29 mouse cellular contexts compared by ENCODE assay signal in the genomic region with DNA sequence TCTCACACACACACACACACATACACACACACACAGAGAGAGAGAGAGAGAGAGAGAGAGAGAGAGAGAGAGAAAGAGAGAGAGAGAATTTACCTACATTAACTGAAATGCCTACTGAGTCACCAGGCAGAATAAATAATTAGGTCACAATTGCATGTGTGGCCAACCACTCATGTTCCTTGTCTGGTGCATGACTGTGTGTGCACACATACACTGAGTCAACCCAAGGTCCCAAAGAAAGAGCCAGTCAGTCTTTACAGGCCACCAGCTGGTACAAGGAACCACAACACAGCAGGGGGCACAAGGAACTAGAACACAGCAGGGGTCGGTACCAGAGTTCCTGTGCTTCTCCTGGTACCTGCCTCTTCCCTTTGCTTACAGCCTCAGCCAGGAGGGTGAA. TPM values are rescaled to one million over a fixed set of nuclear protein-coding genes. Genes with fewer than 3 reads are reported as not detected.
DNase-seq lines count a peak whose midpoint lies in the region; ATAC-seq and TF ChIP-seq lines count a peak whose summit lies in the region.
"Had no signal": no experiment of that assay in that cellular context is flagged by ENCODE, and none has a peak within 500 bp of the region (broad histone marks: within the 10 kb centered on the region; RNA-seq: fewer than 3 reads in every experiment).

No protein-coding gene starts in this region.

- H3K27me3 ChIP-seq in lung, postnatal 0 days (replicated peaks; ENCODE audit: insufficient read depth, low read length): no peaks in the 10 kb centered on the region
- H3K27me3 ChIP-seq: CH12.LX; forebrain, embryonic 13.5 days; heart, embryonic 13.5 days; Patski had no signal

- H3K27ac ChIP-seq in lung, postnatal 0 days (ENCODE audit: low read length): no peak overlapping the region
- no peak overlapping the region for H3K27ac ChIP-seq in ES-E14 (ENCODE audit: insufficient read depth, low read depth, low read length, poor library complexity, severe bottlenecking)
- H3K27ac ChIP-seq: forebrain, embryonic 10.5 days; forebrain, embryonic 13.5 days; heart, adult 2 months; heart, embryonic 10.5 days; heart, embryonic 13.5 days; hindbrain, embryonic 14.5 days; hindbrain, postnatal 0 days had no signal

- no peaks in the 10 kb centered on the region for H3K9me3 ChIP-seq in lung, postnatal 0 days (ENCODE audit: low read length)
- no peaks in the 10 kb centered on the region for H3K9me3 ChIP-seq in ES-E14 (ENCODE audit: control insufficient read depth, insufficient read depth, low read depth, low read length)
- H3K9me3 ChIP-seq: forebrain, embryonic 10.5 days; forebrain, embryonic 13.5 days; heart, embryonic 10.5 days; heart, embryonic 13.5 days had no signal

- in situ Hi-C loops in ES-E14 (cut with MboI; ENCODE audit: low sequenced_read_pairs in 2 of 2, unreplicated experiment in 2 of 2): no loop called here

- no peak for TF ChIP-seq CTCF in lung, postnatal 0 days (IDR thresholded peaks at IDR 0.05)

- peak; percentile 12 for DNase-seq in lung, postnatal 0 days (ENCODE audit: low spot score)
- DNase-seq in lung, postnatal 4 days: no peak
- DNase-seq in ES-E14 (ENCODE audit: low read depth, low spot score) (peak; percentile 7), R1 (ENCODE audit: low read depth, low spot score) (peak; percentile 8)
- no peak for DNase-seq in layer of hippocampus, adult 9-11 months
- DNase-seq in testis, postnatal 10 days (ENCODE audit: low spot score): no peak
- DNase-seq in ovary, adult 18-20 months (ENCODE audit: low spot score): no peak
- DNase-seq: adrenal gland, postnatal 36 days; B cell, adult 2 months; cerebellum, adult 18-20 months; cerebellum, adult 9-10 months; gastrocnemius, postnatal 10 days; gastrocnemius, postnatal 36 days; heart, adult 2 months; heart, postnatal 14 days; heart, postnatal 4 days had no signal

- ATAC-seq in lung, postnatal 0 days: no peak; the same call in 1 of the 2 replicates
- ATAC-seq: activated CD4-positive, CD25-positive, alpha-beta regulatory T cell, adult 4 months; forebrain, embryonic 13.5 days; forebrain, embryonic 16.5 days; hindbrain, postnatal 0 days; inflammation-experienced regulatory T-cells, adult 6 months; intestine, embryonic 16.5 days; Patski had no signal

- 58% methylated on average over 1 of the region's 1 CpGs for WGBS in lung, postnatal 0 days

- H3K36me3 ChIP-seq in lung, postnatal 0 days (ENCODE audit: insufficient read depth, low read length): peaks cover 10% of the 10 kb centered on the region; the same call in 1 of the 2 replicates
- peaks cover 2% of the 10 kb centered on the region; the same call in 1 of the 2 replicates for H3K36me3 ChIP-seq in ES-E14 (ENCODE audit: control insufficient read depth, insufficient read depth, low read length, poor library complexity, severe bottlenecking)

- H3K4me2 ChIP-seq in lung, postnatal 0 days (replicated peaks; ENCODE audit: low read depth, low read length): no peak overlapping the region
- H3K4me2 ChIP-seq: forebrain, embryonic 13.5 days; heart, embryonic 13.5 days; hindbrain, embryonic 14.5 days had no signal

- no peaks in the 10 kb centered on the region for H3K4me1 ChIP-seq in lung, postnatal 0 days (ENCODE audit: insufficient read depth, low read depth, low read length)
- no peaks in the 10 kb centered on the region for H3K4me1 ChIP-seq in ES-E14 (ENCODE audit: control insufficient read depth in 2 of 2, insufficient read depth in 2 of 2, low read length in 2 of 2, poor library complexity in 1 of 2)
- H3K4me1 ChIP-seq: forebrain, embryonic 10.5 days; forebrain, embryonic 13.5 days; heart, embryonic 13.5 days had no signal

- H3K9ac ChIP-seq in lung, postnatal 0 days (replicated peaks; ENCODE audit: low read depth): no peak overlapping the region
- H3K9ac ChIP-seq in ES-E14 (ENCODE audit: insufficient read depth, low read depth, low read length, poor library complexity, severe bottlenecking): no peak overlapping the region
- H3K9ac ChIP-seq: forebrain, embryonic 13.5 days; heart, embryonic 13.5 days; hindbrain, embryonic 14.5 days had no signal

- no peak overlapping the region for H3K4me3 ChIP-seq in lung, postnatal 0 days (ENCODE audit: low read depth, low read length)
- H3K4me3 ChIP-seq in ES-E14 (ENCODE audit: insufficient read depth in 1 of 2, low read depth in 1 of 2, low read length in 2 of 2, poor library complexity in 1 of 2, severe bottlenecking in 1 of 2): no peak overlapping the region
- H3K4me3 ChIP-seq: forebrain, embryonic 10.5 days; forebrain, embryonic 13.5 days; heart, adult 2 months; heart, embryonic 10.5 days; heart, embryonic 13.5 days had no signal

- no peak for TF ChIP-seq EP300 in lung, postnatal 0 days (IDR thresholded peaks at IDR 0.05)

TF ChIP-seq in ES-E14, 5 proteins besides CTCF, POLR2A, EP300 and RAD21:
- TF ChIP-seq ZNF384 (IDR thresholded peaks at IDR 0.05; ENCODE audit: low read depth, low read length) (no peak), MAFK (IDR thresholded peaks at IDR 0.05; ENCODE audit: insufficient read depth, low read depth, low read length) (no peak)
TF ChIP-seq in ES-E14: peak in this region for 0.

RNA-seq across cellular contexts. Expression of gene Slc36a1, which starts 32.7 kb away (rescaled TPM):
- polyA plus RNA-seq in lung, postnatal 0 days (2015; fragmentation: Nextera tagmentation; extraction: Ambion mirVana): 1.7 and 1.8 TPM in 2 replicates
- 7.4 and 11.8 TPM in 2 replicates for total RNA-seq in ES-E14 (2012; rRNA removed)

RNA-seq across cellular contexts. Expression of gene Slc36a2, which starts 51.9 kb away (rescaled TPM):
- 25.4 and 32.4 TPM in 2 replicates for polyA plus RNA-seq in lung, postnatal 0 days (2015; fragmentation: Nextera tagmentation; extraction: Ambion mirVana)
- 0.09 TPM in 1 of 2 replicates, not detected in the other for total RNA-seq in ES-E14 (2012; rRNA removed)
- total RNA-seq: MEL had no signal

Comparison
In these comparisons a context has a peak if more than half of its experiments do, and no peak if none do; other contexts are left out.
1. DNase-seq: peak in lung, postnatal 0 days (single experiment), ES-E14 (single experiment) and R1 (single experiment); none in lung, postnatal 4 days (0 of 2), layer of hippocampus, adult 9-11 months (single experiment), testis, postnatal 10 days (single experiment) and ovary, adult 18-20 months (single experiment).